Mouse (Mus musculus): ENCODE data around the gene L3mbtl3. TPM values are rescaled to one million over a fixed set of nuclear protein-coding genes. Genes with fewer than 3 reads are reported as not detected.

Gene L3mbtl3
- total RNA-seq, 4 experiments from 2014 or later = 5.2 to 6.7 (median 6.0) TPM

DNA sequence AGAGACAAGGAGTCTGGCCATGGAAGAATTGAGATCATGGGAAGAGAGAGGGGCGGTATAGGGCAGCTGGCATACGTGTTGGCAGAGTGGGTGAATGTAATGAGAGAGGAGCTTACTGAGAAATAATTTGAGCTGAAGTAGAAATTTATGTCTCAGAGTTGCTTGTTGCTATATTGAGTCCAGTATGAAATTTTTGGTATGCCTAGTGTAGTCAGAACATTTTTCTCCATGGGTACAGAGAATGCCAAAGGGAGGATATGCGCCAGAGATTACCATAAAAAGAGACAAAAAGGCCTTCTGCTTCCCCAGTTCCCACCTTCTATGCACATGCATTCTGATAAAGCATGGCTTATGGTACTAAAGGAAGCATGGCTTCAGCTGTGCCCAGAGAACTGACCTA lies 132.6 kb downstream of the L3mbtl3 start:
- no peak for DNase-seq (ENCODE audit: low spot score in 2 of 2)

DNA sequence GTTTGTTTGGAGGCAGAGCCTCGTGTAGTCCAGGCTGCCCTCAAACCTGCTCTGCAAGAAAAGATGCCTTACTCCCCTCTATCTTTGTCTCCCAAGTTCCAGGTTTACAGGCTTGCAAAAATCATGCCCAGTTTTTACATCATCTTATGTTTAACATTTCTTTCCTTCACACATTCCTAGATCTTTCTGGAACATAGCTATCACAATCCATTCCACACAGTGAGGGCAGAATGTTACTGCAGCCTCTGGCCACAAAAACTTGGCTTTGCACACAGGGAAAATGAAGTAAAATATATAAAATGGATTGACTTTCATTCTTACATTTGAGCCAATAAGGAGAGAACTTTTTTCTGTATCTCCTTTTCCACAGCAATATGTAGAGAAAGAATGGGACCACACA lies 136.7 kb downstream of the L3mbtl3 start:
- no peak for DNase-seq (ENCODE audit: low spot score in 2 of 2)

DNA sequence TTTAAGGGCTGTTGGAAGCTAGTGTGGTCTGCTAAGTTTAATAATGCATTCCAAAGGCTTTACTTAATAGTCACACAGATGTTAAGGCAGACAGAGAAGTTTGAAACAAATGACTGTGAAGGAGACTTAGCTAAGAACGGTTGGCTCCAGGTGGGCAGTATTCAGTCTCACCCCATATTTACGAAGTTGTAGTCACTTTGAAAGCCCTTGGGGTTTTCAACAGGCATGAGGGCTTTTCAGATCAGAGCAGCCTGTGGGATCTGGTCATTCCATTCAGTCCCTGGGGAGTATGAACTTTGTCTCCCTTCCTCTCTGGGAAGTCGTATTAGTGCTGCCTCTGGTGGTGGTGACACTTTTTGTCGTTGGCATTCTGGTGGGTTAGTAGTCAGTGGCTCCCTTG lies 137.2 kb downstream of the L3mbtl3 start:
- DNase-seq (ENCODE audit: low spot score in 2 of 2) = no peak

DNA sequence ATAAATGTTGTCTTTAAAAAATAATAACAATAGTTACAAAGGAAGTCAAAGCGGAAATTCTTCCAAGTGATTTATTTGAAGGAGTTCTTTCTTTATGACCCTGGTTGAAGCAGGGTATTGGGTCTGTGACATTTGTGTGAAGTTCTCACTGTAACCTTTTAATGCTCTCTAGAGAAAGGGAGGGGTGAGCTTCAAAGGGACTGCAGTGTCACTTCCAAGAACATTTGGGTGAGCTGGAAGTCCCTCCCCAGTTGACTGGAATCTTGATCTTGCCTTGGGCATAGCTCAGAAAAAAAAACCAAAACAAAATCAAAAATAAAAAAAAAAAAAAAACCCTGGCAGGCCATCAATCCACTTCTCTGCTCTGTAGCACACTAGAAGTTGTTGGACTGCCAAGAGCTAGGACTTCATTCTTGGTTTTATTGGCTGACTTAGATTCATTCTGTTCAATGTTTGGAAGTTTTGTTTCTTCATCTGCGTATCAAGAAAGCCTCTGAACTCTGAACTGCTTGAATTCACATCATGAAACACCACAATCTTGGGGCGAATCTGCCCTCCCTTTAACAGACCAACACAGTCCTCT lies 143.6 kb downstream of the L3mbtl3 start:
- DNase-seq (ENCODE audit: low spot score in 2 of 2) = no peak

DNA sequence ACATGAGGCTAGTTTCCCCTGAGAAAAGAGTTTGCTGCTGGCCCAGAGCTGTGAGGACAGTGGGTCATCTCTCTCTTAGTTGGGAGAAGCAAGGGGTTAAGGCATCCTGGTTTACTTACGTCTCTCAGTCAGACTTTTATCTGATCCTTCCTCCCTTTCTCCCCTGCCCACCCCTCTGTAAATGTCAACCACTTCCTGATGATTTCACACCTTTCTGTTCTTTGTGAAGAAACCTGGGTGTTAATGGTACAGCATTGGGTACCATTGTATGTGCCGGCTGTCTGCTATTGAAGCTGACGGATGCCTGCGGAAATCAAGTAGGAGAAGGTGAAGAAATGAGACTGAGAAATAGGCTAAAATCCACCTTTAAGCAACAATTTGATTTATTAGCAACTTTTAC lies 146.3 kb downstream of the L3mbtl3 start, which contains the start of gene Samd3:
Gene Samd3, plus strand, starts transcription at position 220 of the 400 bp plus-strand sequence.
- no peak for DNase-seq (ENCODE audit: low spot score in 2 of 2)

DNA sequence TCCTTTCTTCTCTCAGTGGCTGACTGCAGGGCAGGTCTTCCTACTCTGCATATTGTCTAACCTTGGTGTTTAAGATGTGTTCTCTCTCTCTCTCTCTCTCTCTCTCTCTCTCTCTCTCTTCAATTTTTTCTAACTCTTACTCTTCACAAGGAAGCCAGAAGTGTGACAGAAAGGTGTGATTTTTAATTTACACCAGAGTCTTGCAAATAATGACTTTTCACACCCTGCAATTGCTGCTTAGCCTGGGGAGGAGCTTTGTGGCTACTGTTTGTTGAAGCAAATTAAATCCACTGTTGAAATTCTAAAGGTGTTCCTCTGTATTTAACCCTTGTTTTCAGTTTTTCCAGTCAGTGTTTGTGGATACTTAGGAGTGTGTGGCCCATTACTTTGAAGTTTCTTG lies 147.6 kb downstream of the L3mbtl3 start:
- DNase-seq (ENCODE audit: low spot score in 2 of 2) = no peak

DNA sequence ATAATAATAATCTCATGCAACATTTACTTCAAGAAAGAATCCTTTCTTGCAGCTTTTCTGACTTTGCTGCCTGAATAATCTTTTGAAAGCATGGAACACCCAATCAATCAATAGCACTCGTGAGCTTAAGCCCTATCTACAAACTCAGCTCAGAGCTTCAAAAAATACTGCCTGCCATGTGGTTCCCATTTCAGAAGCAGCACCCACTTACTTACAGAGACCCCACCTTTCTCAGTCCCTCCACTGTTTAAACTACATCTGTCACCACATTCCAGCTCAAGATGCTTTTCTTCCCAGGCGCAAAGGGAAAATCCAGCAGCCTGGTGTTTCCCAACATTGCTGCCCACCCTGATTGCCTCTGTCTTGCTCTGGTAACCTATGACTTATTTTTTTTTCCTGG lies 149.0 kb downstream of the L3mbtl3 start:
- no peak for DNase-seq (ENCODE audit: low spot score in 2 of 2)

DNA sequence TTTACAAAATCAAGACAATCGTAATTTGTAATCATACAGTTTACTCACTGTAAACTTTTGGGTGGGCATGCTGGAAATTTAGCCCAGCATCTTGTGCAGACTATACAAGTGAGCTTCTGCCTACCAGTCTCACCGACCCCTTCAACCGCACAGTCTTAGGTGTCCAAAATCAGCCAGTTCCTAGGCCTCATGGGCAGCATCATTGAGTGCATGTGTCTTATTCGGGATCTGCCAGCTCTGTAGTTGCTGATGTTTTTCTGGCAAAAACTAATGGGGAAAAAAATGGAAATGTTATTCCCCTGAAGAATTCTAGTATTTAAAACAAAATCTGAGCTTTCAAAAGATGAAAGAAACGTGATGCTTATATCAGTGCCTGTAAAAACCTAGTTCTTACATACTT lies 149.5 kb downstream of the L3mbtl3 start:
- no peak for DNase-seq (ENCODE audit: low spot score in 2 of 2)

Small RNAs within 50 kb of the gene (microRNA-seq; reads per million reads assigned to microRNA genes)
- not detected for gene Gm27754

Other genes with a start within 250 kb of the L3mbtl3 start
- not detected for gene Samd3, start 146.3 kb downstream of the L3mbtl3 start, total RNA-seq (2022)

Data from gastrocnemius, adult 8-10 months (tissue).